Mouse (Mus musculus) testis, adult 2 months (tissue): ENCODE measurements around the gene Gm48551. TPM values are rescaled to one million over a fixed set of nuclear protein-coding genes. Genes with fewer than 3 reads are reported as not detected.

Experiments used
- H3K27ac ChIP-seq: fragments of 200-500 bp; 2 replicates; pipeline ENCODE4 v1.5.1; 2012; ENCODE audit warnings: low read depth, low read length; ENCODE audit not compliant: control insufficient read depth, insufficient read depth
- H3K27me3 ChIP-seq: fragments of 200-500 bp; 2 replicates; pipeline ENCODE4 v1.6.1; 2012; ENCODE audit warnings: mild to moderate bottlenecking, low read length, moderate library complexity; ENCODE audit not compliant: control insufficient read depth, insufficient read depth
- H3K36me3 ChIP-seq: fragments of 200-500 bp; 2 replicates; pipeline ENCODE4 v1.6.1; 2012; ENCODE audit warnings: mild to moderate bottlenecking, low read length; ENCODE audit not compliant: control insufficient read depth, insufficient read depth
- H3K4me1 ChIP-seq: fragments of 200-500 bp; 2 replicates; pipeline ENCODE4 v1.6.1; 2012; ENCODE audit warnings: low read length; ENCODE audit not compliant: control insufficient read depth, insufficient read depth
- H3K4me3 ChIP-seq: fragments of 200-500 bp; 2 replicates; pipeline ENCODE4 v1.5.1; 2012; ENCODE audit warnings: low read depth, mild to moderate bottlenecking, low read length, moderate library complexity, mixed read lengths; ENCODE audit not compliant: control insufficient read depth
- CTCF ChIP-seq: fragments of 200-500 bp; IDR thresholded peaks from 2 replicates; pipeline ENCODE4 v1.5.1; 2012; ENCODE audit warnings: low read depth, mild to moderate bottlenecking, inconsistent platforms, low read length, moderate library complexity; ENCODE audit not compliant: control insufficient read depth, insufficient read depth, insufficient replicate concordance
- POLR2A ChIP-seq: fragments of 200-500 bp; IDR thresholded peaks from 2 replicates; pipeline ENCODE4 v1.6.1; 2012; ENCODE audit warnings: low read depth, mild to moderate bottlenecking, inconsistent platforms, low read length, moderate library complexity; ENCODE audit not compliant: control insufficient read depth
- polyA plus RNA-seq: library from polyadenylated mRNA; depleted of rRNA; stranded (reverse); fragments of >200 nt; gene quantifications from 2 replicates; pipeline ENCODE4 v1.2.3, GENCODE M21; 2012

Gene Gm48551
- polyA plus RNA-seq, 1 experiment, result 1.2 TPM

DNA sequence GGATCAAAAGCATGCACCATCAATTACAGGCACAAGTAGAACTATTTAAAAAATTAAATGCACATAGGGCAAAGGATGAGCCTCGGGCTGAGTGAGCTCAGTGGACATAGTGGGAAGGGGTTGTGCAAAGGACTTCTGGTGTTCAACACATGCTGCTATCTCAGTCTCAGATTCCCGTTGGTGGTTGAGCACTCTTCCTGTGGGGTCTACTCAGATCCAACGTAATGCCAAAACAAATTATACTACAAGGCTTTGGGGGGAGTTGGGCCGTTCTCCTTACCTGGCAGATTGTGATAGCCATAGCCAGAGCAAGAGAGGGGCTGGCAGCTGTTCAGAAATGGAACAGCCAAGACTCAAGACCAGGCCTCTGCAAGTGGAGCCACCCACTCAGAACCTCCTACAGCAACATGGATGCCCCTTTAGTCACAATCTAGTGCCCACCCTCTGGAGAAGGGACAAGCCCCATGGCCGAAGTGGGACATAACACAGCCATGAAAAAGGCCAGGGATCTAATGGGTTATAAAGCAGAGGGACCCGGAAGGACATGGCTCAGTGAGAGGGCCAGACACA, 4.4 kb upstream of the Gm48551 start:
- no peaks in the 10 kb centered on the region for H3K36me3 ChIP-seq
- no peak overlapping the region for H3K27ac ChIP-seq
- TF ChIP-seq POLR2A (no peak), CTCF (no peak)
- peaks cover 11% of the 10 kb centered on the region for H3K4me1 ChIP-seq
- H3K4me3 ChIP-seq, result peak overlapping the region; percentile 51
- H3K27me3 ChIP-seq, result no peaks in the 10 kb centered on the region

DNA sequence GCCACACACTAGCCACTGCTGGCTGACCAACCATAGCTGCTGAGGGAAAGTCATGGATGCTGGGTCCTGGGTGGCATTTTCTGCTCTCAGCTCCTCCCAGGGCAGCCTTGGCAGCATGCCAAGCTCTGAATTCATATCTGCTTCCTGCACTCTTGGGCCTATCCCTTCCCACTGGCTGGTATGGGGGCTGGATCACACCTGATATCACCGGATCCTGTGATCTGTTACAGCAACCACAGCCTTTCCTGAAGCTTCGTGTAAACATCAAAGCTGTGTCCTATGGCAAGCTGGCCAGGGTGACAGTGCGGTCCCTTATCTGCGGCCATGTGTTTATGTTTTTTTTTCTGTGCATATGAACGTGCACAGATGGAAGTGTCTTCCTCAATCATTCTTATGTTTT, 2.2 kb upstream of the Gm48551 start:
- TF ChIP-seq POLR2A (no peak), CTCF (no peak)
- Histone ChIP-seq H3K36me3 (no peaks in the 10 kb centered on the region), H3K27me3 (no peaks in the 10 kb centered on the region), H3K4me1 (peaks cover 23% of the 10 kb centered on the region), H3K27ac (no peak overlapping the region), H3K4me3 (no peak overlapping the region)

DNA sequence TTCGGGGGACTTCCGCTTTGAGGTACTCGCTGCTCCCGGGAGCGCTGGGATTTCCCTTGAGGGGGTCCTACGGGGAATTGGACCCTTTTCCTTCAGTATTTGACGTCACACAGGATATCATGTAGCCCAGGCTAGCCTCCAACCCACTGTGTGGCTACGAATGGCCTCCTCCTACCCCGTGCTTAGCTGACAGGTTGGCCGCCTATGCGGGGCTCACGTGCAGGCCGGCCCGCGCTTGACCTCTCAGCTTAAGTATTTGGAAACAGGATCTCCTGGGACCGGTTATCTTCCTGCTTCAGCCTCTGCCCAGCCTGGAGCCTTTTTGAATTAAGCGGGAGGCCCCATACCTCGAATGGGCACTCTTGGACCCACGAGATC, 328 bp downstream of the Gm48551 start:
- TF ChIP-seq CTCF (no peak), POLR2A (no peak)

DNA sequence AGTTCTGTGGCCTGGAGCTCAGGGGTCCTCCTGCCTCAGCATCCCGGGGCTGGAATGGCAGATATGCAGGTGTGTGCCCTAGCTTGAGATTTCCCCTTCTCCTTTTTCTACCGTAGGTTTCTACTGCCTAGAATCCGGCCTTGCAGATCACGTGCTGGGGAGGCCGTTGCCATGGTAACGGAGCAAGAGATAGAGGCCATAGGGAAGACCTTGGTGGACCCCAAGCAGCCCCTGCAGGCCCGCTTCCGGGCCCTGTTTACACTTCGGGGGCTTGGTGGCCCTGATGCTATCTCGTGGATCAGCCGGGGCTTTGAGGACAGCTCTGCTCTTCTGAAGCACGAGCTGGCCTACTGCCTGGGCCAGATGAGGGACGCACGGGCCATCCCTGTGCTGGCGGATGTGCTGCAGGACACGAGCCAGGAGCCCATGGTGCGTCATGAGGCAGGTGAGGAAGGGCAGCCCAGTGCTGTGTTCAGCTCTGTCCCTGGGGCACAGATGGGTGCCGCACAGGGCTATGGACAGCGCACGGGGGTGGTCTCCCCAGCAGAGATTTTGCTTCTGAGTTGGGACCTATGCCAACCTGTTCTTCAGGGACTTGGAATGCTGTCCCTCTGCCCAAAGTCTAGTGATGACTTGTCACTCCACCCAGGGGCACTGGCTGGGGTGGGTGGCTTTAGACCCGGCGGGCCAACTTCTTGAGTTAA, 1.5 kb downstream of the Gm48551 start:
- no peaks in the 10 kb centered on the region for H3K27me3 ChIP-seq
- H3K27ac ChIP-seq, result no peak overlapping the region
- no peak for TF ChIP-seq CTCF
- TF ChIP-seq POLR2A, result no peak
- peaks cover 23% of the 10 kb centered on the region for H3K4me1 ChIP-seq
- H3K36me3 ChIP-seq, result no peaks in the 10 kb centered on the region
- peak overlapping the region; percentile 98 for H3K4me3 ChIP-seq

More for the DNA sequence above, 328 bp downstream of the Gm48551 start:
- peak overlapping the region; percentile 98 for H3K4me3 ChIP-seq
- no peaks in the 10 kb centered on the region for H3K36me3 ChIP-seq
- H3K27me3 ChIP-seq, result no peaks in the 10 kb centered on the region
- peak overlapping the region; percentile 82 for H3K27ac ChIP-seq
- peaks cover 16% of the 10 kb centered on the region for H3K4me1 ChIP-seq

DNA sequence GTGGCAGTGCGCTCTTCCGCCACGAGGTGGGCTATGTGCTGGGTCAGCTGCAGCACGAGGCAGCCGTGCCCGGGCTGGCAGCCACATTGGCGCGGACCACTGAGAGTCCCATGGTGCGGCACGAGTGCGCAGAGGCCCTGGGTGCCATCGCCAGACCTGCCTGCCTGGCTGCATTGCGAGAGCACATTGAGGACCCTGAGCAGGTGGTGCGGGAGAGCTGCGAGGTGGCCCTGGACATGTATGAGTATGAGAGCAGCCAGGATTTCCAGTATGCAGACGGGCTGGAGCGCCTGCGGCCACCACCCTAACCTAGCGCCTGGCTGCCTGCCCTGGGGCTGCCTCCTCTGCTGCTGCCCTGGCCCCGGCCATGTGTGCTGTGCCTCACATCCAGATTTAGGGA, 3.5 kb downstream of the Gm48551 start:
- Histone ChIP-seq H3K27me3 (no peaks in the 10 kb centered on the region), H3K27ac (no peak overlapping the region), H3K4me1 (peaks cover 35% of the 10 kb centered on the region), H3K4me3 (no peak overlapping the region), H3K36me3 (no peaks in the 10 kb centered on the region)
- TF ChIP-seq CTCF (no peak), POLR2A (no peak)

DNA sequence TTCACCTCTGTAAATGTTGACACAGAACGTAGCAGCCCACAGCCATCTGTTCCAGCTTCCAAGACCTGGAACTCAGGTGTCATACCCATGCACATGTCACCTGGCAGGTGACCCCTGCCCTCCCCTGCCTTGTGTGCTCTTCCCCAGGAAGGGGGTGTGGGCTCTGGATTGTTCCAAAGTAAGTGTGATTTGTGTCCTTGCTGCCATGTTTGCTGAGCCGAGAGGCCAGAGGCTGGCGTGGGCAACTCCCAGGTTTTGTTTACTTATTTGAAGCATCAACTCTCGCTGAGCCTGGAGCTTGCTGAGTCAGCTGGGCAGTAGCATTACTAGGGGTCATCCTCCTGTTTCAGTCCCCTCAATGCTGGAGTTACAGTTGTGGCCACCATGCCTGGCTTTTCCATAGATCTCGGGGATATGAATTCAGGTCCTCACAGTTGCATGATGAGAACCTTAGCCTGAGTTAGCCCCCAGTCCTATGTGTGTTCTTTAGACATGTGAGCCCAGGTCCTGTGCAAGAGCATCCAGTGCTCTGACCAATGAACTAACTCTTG, 4.3 kb downstream of the Gm48551 start, which contains the start of gene Gm48552:
Gene Gm48552, plus strand, starts transcription at position 501 of the 551 bp plus-strand sequence.
- Histone ChIP-seq H3K27ac (no peak within 1 kb of the TSS), H3K27me3 (no peaks in the 10 kb centered on the region), H3K4me1 (peaks cover 38% of the 10 kb centered on the region), H3K4me3 (no peak within 1 kb of the TSS), H3K36me3 (no peaks in the 10 kb centered on the region)
- TF ChIP-seq POLR2A (peak; percentile 46; the same call in 1 of the 2 replicates), CTCF (no peak)

DNA sequence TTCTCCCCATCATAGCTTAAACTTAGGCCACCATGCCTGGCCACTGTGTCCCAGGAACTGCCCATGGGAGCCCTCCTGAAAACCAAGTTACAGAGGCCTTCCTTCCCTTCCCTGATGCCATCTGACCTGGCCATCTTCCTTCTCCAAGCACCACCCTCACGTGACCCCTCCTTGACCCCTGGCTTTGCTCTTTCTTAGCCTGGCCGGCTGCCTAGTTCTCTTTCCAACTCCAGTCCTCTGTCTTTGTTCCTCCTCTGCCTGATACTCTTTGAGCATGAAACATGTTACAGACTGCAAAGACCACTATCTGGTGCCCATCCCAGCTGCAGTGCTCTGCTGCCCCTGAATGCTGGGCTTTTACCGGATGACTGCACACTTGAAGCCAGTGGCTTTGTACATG, 5.1 kb downstream of the Gm48551 start:
- Histone ChIP-seq H3K4me1 (peaks cover 44% of the 10 kb centered on the region), H3K27ac (no peak overlapping the region), H3K36me3 (no peaks in the 10 kb centered on the region), H3K4me3 (no peak overlapping the region), H3K27me3 (no peaks in the 10 kb centered on the region)
- TF ChIP-seq CTCF (no peak), POLR2A (no peak)
